27 mouse cellular contexts compared by ENCODE assay signal in the genomic region with DNA sequence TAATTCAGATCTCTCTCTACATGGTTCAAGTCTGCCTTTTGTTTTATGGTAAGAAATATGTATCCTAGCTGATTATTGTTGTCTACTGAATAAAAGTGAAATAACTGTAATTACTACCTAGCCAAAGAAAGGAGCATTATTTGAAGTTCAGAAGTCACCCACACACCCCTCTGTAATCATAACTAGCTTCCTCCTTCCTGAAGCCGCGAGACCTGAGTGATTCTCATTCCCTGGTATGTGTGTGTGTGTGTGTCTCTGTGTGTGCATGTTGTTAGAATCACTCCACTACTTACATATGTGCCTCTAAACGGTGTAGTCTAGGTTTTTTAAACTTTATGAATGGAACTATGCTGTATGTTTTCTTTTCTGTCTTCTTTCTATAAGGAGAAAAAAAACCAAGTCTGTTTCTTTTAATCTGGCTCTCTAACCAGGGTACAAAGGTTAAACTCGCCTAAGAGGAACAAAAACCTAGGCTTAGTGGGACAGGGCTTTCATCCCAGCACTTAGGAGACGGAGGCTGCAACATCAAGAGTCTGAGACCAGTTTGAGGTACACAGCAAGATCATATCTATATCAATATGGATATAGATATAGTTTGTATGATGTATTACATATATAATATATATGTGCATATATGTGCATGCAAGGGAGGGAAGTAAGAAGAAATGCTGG. TPM values are rescaled to one million over a fixed set of nuclear protein-coding genes. Genes with fewer than 3 reads are reported as not detected.
DNase-seq lines count a peak whose midpoint lies in the region; ATAC-seq and TF ChIP-seq lines count a peak whose summit lies in the region.
"Had no signal": no experiment of that assay in that cellular context is flagged by ENCODE, and none has a peak within 500 bp of the region (broad histone marks: within the 10 kb centered on the region; RNA-seq: fewer than 3 reads in every experiment).

No protein-coding gene starts in this region.

- 53% methylated on average over 5 of the region's 5 CpGs for WGBS in intestine, embryonic 15.5 days
- WGBS in intestine, postnatal 0 days = 29% methylated on average over 5 of the region's 5 CpGs

- no peak for TF ChIP-seq CTCF in intestine, postnatal 0 days (IDR thresholded peaks at IDR 0.05; ENCODE audit: low read depth)

- no peaks in the 10 kb centered on the region for H3K9me3 ChIP-seq in intestine, embryonic 15.5 days
- H3K9me3 ChIP-seq in intestine, postnatal 0 days (ENCODE audit: control insufficient read depth) = no peaks in the 10 kb centered on the region
- H3K9me3 ChIP-seq: forebrain, embryonic 10.5 days; forebrain, embryonic 13.5 days; hindbrain, embryonic 13.5 days had no signal

- no peaks in the 10 kb centered on the region for H3K27me3 ChIP-seq in intestine, embryonic 15.5 days (replicated peaks)
- H3K27me3 ChIP-seq in intestine, postnatal 0 days (replicated peaks; ENCODE audit: control insufficient read depth, insufficient read depth, low read length) = no peaks in the 10 kb centered on the region
- H3K27me3 ChIP-seq: forebrain, embryonic 13.5 days; hindbrain, embryonic 13.5 days had no signal

- peak; percentile 76 for ATAC-seq in intestine, embryonic 15.5 days
- ATAC-seq in intestine, postnatal 0 days = peak; percentile 67
- ATAC-seq: CD4-positive, CD25-positive, alpha-beta regulatory T cell, adult 4 months; forebrain, embryonic 13.5 days; forebrain, embryonic 16.5 days; hindbrain, embryonic 16.5 days had no signal

- no peak overlapping the region for H3K27ac ChIP-seq in intestine, embryonic 15.5 days
- H3K27ac ChIP-seq in intestine, postnatal 0 days (ENCODE audit: low read depth, low read length) = peak overlapping the region; percentile 35; the same call in 1 of the 2 replicates
- H3K27ac ChIP-seq: forebrain, embryonic 10.5 days; forebrain, embryonic 13.5 days; heart, adult 2 months; hindbrain, embryonic 10.5 days; hindbrain, embryonic 13.5 days had no signal

- no peak overlapping the region for H3K4me3 ChIP-seq in intestine, embryonic 15.5 days (replicated peaks)
- no peak overlapping the region for H3K4me3 ChIP-seq in intestine, postnatal 0 days (ENCODE audit: low read depth, low read length)
- H3K4me3 ChIP-seq: forebrain, embryonic 10.5 days; forebrain, embryonic 13.5 days; heart, adult 2 months; hindbrain, embryonic 10.5 days; hindbrain, embryonic 13.5 days had no signal

- H3K4me1 ChIP-seq in intestine, embryonic 15.5 days (replicated peaks) = peaks cover 5% of the 10 kb centered on the region; the same call in 1 of the 2 replicates
- H3K4me1 ChIP-seq in intestine, postnatal 0 days (replicated peaks; ENCODE audit: control insufficient read depth, insufficient read depth, low read length) = peaks cover 3% of the 10 kb centered on the region; the same call in 1 of the 2 replicates
- H3K4me1 ChIP-seq: forebrain, embryonic 10.5 days; forebrain, embryonic 13.5 days; hindbrain, embryonic 10.5 days; hindbrain, embryonic 13.5 days had no signal

- peak; percentile 50 for DNase-seq in kidney, adult 9 months
- no peak for DNase-seq in kidney, postnatal 10 days
- DNase-seq in embryo, embryonic 10 days (ENCODE audit: low spot score) = no peak
- no peak for DNase-seq in natural killer cell, adult 2 months (ENCODE audit: low spot score in 2 of 2)
- DNase-seq: adrenal gland, adult 2 months; adrenal gland, postnatal 14 days; cerebellum, adult 11 months; cerebellum, adult 2 months; cerebellum, adult 9-11 months; cerebellum, postnatal 36 days; gastrocnemius, postnatal 10 days; gastrocnemius, postnatal 36 days; heart, adult 2 months had no signal

- no peak overlapping the region for H3K4me2 ChIP-seq in intestine, embryonic 15.5 days (replicated peaks)
- peak overlapping the region; percentile 30; the same call in 1 of the 2 replicates for H3K4me2 ChIP-seq in intestine, postnatal 0 days (replicated peaks; ENCODE audit: low read depth)
- H3K4me2 ChIP-seq: forebrain, embryonic 13.5 days; heart, embryonic 11.5 days; hindbrain, embryonic 13.5 days had no signal

- no peaks in the 10 kb centered on the region for H3K36me3 ChIP-seq in intestine, embryonic 15.5 days
- no peaks in the 10 kb centered on the region for H3K36me3 ChIP-seq in intestine, postnatal 0 days (ENCODE audit: control insufficient read depth, insufficient read depth)
- H3K36me3 ChIP-seq: forebrain, embryonic 10.5 days; hindbrain, embryonic 10.5 days; hindbrain, embryonic 13.5 days had no signal

- no peak overlapping the region for H3K9ac ChIP-seq in intestine, embryonic 15.5 days
- H3K9ac ChIP-seq in intestine, postnatal 0 days (ENCODE audit: low read depth, low read length) = no peak overlapping the region
- H3K9ac ChIP-seq: forebrain, embryonic 13.5 days; hindbrain, embryonic 13.5 days had no signal

RNA-seq across cellular contexts. Expression of gene Tuba3a, which starts 11.4 kb away (rescaled TPM):
- polyA plus RNA-seq in intestine, embryonic 15.5 days (2015; fragmentation: Nextera tagmentation; extraction: Ambion mirVana) = 0.14 TPM in 1 of 2 replicates, not detected in the other
- polyA plus RNA-seq in intestine, postnatal 0 days (2015; fragmentation: Nextera tagmentation; extraction: Ambion mirVana) = not detected in 2 replicates
- polyA plus RNA-seq: adrenal gland, adult 2 months; cerebellum, adult 2 months; cortical plate, adult 2 months; embryonic facial prominence, embryonic 11.5 days; forebrain, embryonic 13.5 days; forebrain, embryonic 16.5 days; heart, embryonic 14.5 days; heart, postnatal 0 days; hindbrain, embryonic 10.5 days; hindbrain, embryonic 13.5 days had no signal

RNA-seq across cellular contexts. Expression of gene Ltbr, which starts 16.4 kb away (rescaled TPM):
- 78.6 and 83.8 TPM in 2 replicates for polyA plus RNA-seq in intestine, embryonic 15.5 days (2015; fragmentation: Nextera tagmentation; extraction: Ambion mirVana)
- 104 and 110 TPM in 2 replicates for polyA plus RNA-seq in intestine, postnatal 0 days (2015; fragmentation: Nextera tagmentation; extraction: Ambion mirVana)

RNA-seq across cellular contexts. Expression of gene Scnn1a, which starts 23.2 kb away (rescaled TPM):
- polyA plus RNA-seq in intestine, embryonic 15.5 days (2015; fragmentation: Nextera tagmentation; extraction: Ambion mirVana) = 2.6 and 3.3 TPM in 2 replicates
- 16.9 and 19.0 TPM in 2 replicates for polyA plus RNA-seq in intestine, postnatal 0 days (2015; fragmentation: Nextera tagmentation; extraction: Ambion mirVana)
- polyA plus RNA-seq: CD4-positive, CD25-positive, alpha-beta regulatory T cell, adult 4 months had no signal

RNA-seq across cellular contexts. Expression of gene Tnfrsf1a, which starts 51.9 kb away (rescaled TPM):
- 69.1 and 71.4 TPM in 2 replicates for polyA plus RNA-seq in intestine, embryonic 15.5 days (2015; fragmentation: Nextera tagmentation; extraction: Ambion mirVana)
- 108 and 109 TPM in 2 replicates for polyA plus RNA-seq in intestine, postnatal 0 days (2015; fragmentation: Nextera tagmentation; extraction: Ambion mirVana)
